Mouse (Mus musculus) embryonic facial prominence, embryonic 11.5 days (tissue): ENCODE results near the gene Hap1. TPM values are rescaled to one million over a fixed set of nuclear protein-coding genes. Genes with fewer than 3 reads are reported as not detected.

ENCODE experiments used
- ATAC-seq: fragments of 200-750 bp; cut with Nextera tagmentation; replicated peaks from 2 replicates; pipeline ENCODE4 v1.8.0; 2017; ENCODE audit warnings: low read depth; ENCODE audit not compliant: insufficient number of reproducible peaks, low FRiP score, low TSS enrichment
- DNase-seq: peaks from one replicate; pipeline ENCODE4 v3.0.0-alpha.2; 2015; ENCODE audit warnings: low spot score
- H3K27ac ChIP-seq: fragments of 300-500 bp; sonication (generic); replicated peaks from 2 replicates; pipeline ENCODE4 v1.5.1; 2014; ENCODE audit warnings: mild to moderate bottlenecking, low read depth, low read length, control low read depth
- H3K27me3 ChIP-seq: fragments of 300-500 bp; sonication (generic); 2 replicates; pipeline ENCODE4 v1.6.1; 2014; ENCODE audit warnings: mild to moderate bottlenecking, low read length, moderate library complexity, mixed read lengths; ENCODE audit not compliant: control insufficient read depth, insufficient read depth
- H3K36me3 ChIP-seq: fragments of 300-500 bp; sonication (generic); replicated peaks from 2 replicates; pipeline ENCODE4 v1.6.1; 2014; ENCODE audit warnings: low read depth, mild to moderate bottlenecking, low read length, moderate library complexity, mixed read lengths; ENCODE audit not compliant: control insufficient read depth, insufficient read depth
- H3K4me1 ChIP-seq: fragments of 300-500 bp; sonication (generic); 2 replicates; pipeline ENCODE4 v1.6.1; 2014; ENCODE audit warnings: low read length, mixed read lengths; ENCODE audit not compliant: control insufficient read depth, insufficient read depth
- H3K4me2 ChIP-seq: fragments of 300-500 bp; sonication (generic); 2 replicates; pipeline ENCODE4 v1.6.1; 2014; ENCODE audit warnings: low read depth, mild to moderate bottlenecking, control low read depth, low read length, moderate library complexity
- H3K4me3 ChIP-seq: fragments of 300-500 bp; sonication (generic); 2 replicates; pipeline ENCODE4 v1.5.1; 2014; ENCODE audit warnings: low read depth, low read length, control low read depth
- H3K9ac ChIP-seq: fragments of 300-500 bp; sonication (generic); replicated peaks from 2 replicates; pipeline ENCODE4 v1.6.1; 2014; ENCODE audit warnings: mild to moderate bottlenecking, control low read depth, low read length
- H3K9me3 ChIP-seq: fragments of 300-500 bp; sonication (generic); replicated peaks from 2 replicates; pipeline ENCODE4 v1.6.1; 2016; ENCODE audit warnings: mild to moderate bottlenecking, low read length, inconsistent platforms, mixed read lengths; ENCODE audit not compliant: control insufficient read depth
- WGBS: fragments of 180-500 bp; shearing (Covaris S2); extraction: QIAGEN DNeasy Blood & Tissue Kit; methylation state at CpG from one replicate; pipeline ENCODE4 v1.1.7; 2014; 5-methylcytosine and 5-hydroxymethylcytosine counted together
- polyA plus RNA-seq: library from polyadenylated mRNA; unstranded; fragments of >200 nt; fragmentation: Nextera tagmentation; extraction: Ambion mirVana; gene quantifications from 2 replicates; pipeline ENCODE4 v1.2.1, GENCODE M21; 2014

Hap1 gene
- polyA plus RNA-seq: 5.5 and 6.2 TPM in 2 replicates

- H3K27me3 ChIP-seq: peaks cover 37% of the 10 kb centered on the region
- DNase-seq (peak; percentile 82), ATAC-seq (peak; percentile 35; the same call in 1 of the 2 replicates)
These were observed at the start of gene Hap1 for GRCm38 (mm10) chr11:100355972-100356818. Gene Hap1 (minus strand): TSS chr11:100356128.

GRCm38 (mm10) chr11:100404456-100405074 is 48.6 kb upstream of the Hap1 start:
- Histone ChIP-seq H3K4me1 (no peaks in the 10 kb centered on the region; the same call in 1 of the 2 replicates), H3K4me2 (no peak overlapping the region), H3K9me3 (no peaks in the 10 kb centered on the region), H3K4me3 (no peak overlapping the region), H3K36me3 (no peaks in the 10 kb centered on the region), H3K27me3 (no peaks in the 10 kb centered on the region), H3K9ac (no peak overlapping the region), H3K27ac (no peak overlapping the region)
- ATAC-seq: no peak
- DNase-seq: no peak
- WGBS: 85% methylated on average over 3 of the region's 3 CpGs

More at GRCm38 (mm10) chr11:100355972-100356818, at the start of gene Hap1:
- no peak within 1 kb of the TSS for H3K27ac ChIP-seq
- H3K9ac ChIP-seq: peak within 1 kb of the TSS; percentile 57
- H3K36me3 ChIP-seq: no peaks in the 10 kb centered on the region
- no peaks in the 10 kb centered on the region for H3K9me3 ChIP-seq
- peak within 1 kb of the TSS; percentile 44 for H3K4me3 ChIP-seq
- peak within 1 kb of the TSS; percentile 82 for H3K4me2 ChIP-seq
- 1% methylated on average over 49 of the region's 49 CpGs for WGBS
- H3K4me1 ChIP-seq: no peaks in the 10 kb centered on the region; the same call in none of the 2 replicates

- ATAC-seq (no peak), DNase-seq (no peak)
- Histone ChIP-seq H3K36me3 (no peaks in the 10 kb centered on the region), H3K4me2 (no peak overlapping the region), H3K27me3 (no peaks in the 10 kb centered on the region), H3K4me3 (no peak overlapping the region), H3K9ac (no peak overlapping the region), H3K9me3 (no peaks in the 10 kb centered on the region), H3K27ac (no peak overlapping the region), H3K4me1 (no peaks in the 10 kb centered on the region; the same call in 1 of the 2 replicates)
- 82% methylated on average over 10 of the region's 10 CpGs for WGBS
These were observed 47.7 kb upstream of the Hap1 start for GRCm38 (mm10) chr11:100403445-100404134.

- Histone ChIP-seq H3K27ac (no peak overlapping the region), H3K36me3 (no peaks in the 10 kb centered on the region), H3K9ac (no peak overlapping the region), H3K9me3 (no peaks in the 10 kb centered on the region), H3K27me3 (no peaks in the 10 kb centered on the region), H3K4me2 (no peak overlapping the region), H3K4me3 (no peak overlapping the region), H3K4me1 (no peaks in the 10 kb centered on the region; the same call in 1 of the 2 replicates)
- no peak for DNase-seq
- ATAC-seq: no peak
- WGBS: 69% methylated on average over 2 of the region's 2 CpGs
These were observed 46.8 kb upstream of the Hap1 start for GRCm38 (mm10) chr11:100402682-100403081.

GRCm38 (mm10) chr11:100402240-100402639 is 46.3 kb upstream of the Hap1 start:
- Histone ChIP-seq H3K4me1 (no peaks in the 10 kb centered on the region; the same call in 1 of the 2 replicates), H3K27me3 (no peaks in the 10 kb centered on the region), H3K36me3 (no peaks in the 10 kb centered on the region), H3K27ac (no peak overlapping the region), H3K9me3 (no peaks in the 10 kb centered on the region), H3K4me3 (no peak overlapping the region), H3K4me2 (no peak overlapping the region), H3K9ac (no peak overlapping the region; the same call in 1 of the 2 replicates)
- ATAC-seq: no peak
- 39% methylated on average over 6 of the region's 6 CpGs for WGBS
- DNase-seq: no peak

- no peak for DNase-seq
- H3K9me3 ChIP-seq: no peaks in the 10 kb centered on the region
- H3K4me3 ChIP-seq: no peak overlapping the region
- no peak for ATAC-seq
- no peaks in the 10 kb centered on the region; the same call in 1 of the 2 replicates for H3K4me1 ChIP-seq
- no peak overlapping the region for H3K4me2 ChIP-seq
- WGBS: 85% methylated on average over 6 of the region's 6 CpGs
- no peaks in the 10 kb centered on the region for H3K36me3 ChIP-seq
- H3K27me3 ChIP-seq: no peaks in the 10 kb centered on the region; the same call in 1 of the 2 replicates
- no peak overlapping the region for H3K9ac ChIP-seq
- no peak overlapping the region for H3K27ac ChIP-seq
These were observed 44.9 kb upstream of the Hap1 start for GRCm38 (mm10) chr11:100400842-100401241.

- DNase-seq (no peak), ATAC-seq (no peak)
- H3K4me2 ChIP-seq: no peak overlapping the region
- peaks cover 3% of the 10 kb centered on the region; the same call in 1 of the 2 replicates for H3K4me1 ChIP-seq
- H3K9ac ChIP-seq: no peak overlapping the region
- H3K27me3 ChIP-seq: peaks cover 2% of the 10 kb centered on the region; the same call in 1 of the 2 replicates
- H3K27ac ChIP-seq: no peak overlapping the region
- no peak overlapping the region for H3K4me3 ChIP-seq
- no peaks in the 10 kb centered on the region for H3K36me3 ChIP-seq
- WGBS: 79% methylated on average over 12 of the region's 12 CpGs
- H3K9me3 ChIP-seq: no peaks in the 10 kb centered on the region
These were observed 44.0 kb upstream of the Hap1 start for GRCm38 (mm10) chr11:100399727-100400538.
